Mouse (Mus musculus): Measurements from ENCODE around the gene Prokr1.
"Not testable (repeated sequence)": the region's sequence is repeated elsewhere in the genome, so short reads cannot be mapped to it uniquely, and the experiment has no call there.

Gene Prokr1

GRCm38 (mm10) chr6:87590394-87591281, at the start of gene Prokr1:
Gene Prokr1, minus strand, starts transcription at chr6:87590743.
- DNase-seq, result peak; percentile 92

- DNase-seq, result no peak
Measured at GRCm38 (mm10) chr6:87638134-87638660, 47.7 kb upstream of the Prokr1 start.

GRCm38 (mm10) chr6:87632176-87632575, 41.6 kb upstream of the Prokr1 start:
- DNase-seq, result no peak

GRCm38 (mm10) chr6:87628936-87629335, 38.4 kb upstream of the Prokr1 start:
- DNase-seq, result not testable (repeated sequence)

GRCm38 (mm10) chr6:87623151-87623550, 32.6 kb upstream of the Prokr1 start:
- DNase-seq, result no peak

GRCm38 (mm10) chr6:87621281-87621680, 30.7 kb upstream of the Prokr1 start:
- no peak for DNase-seq

GRCm38 (mm10) chr6:87618021-87618420, 27.5 kb upstream of the Prokr1 start:
- DNase-seq, result no peak

GRCm38 (mm10) chr6:87615696-87616083, 25.1 kb upstream of the Prokr1 start:
- DNase-seq, result no peak

GRCm38 (mm10) chr6:87614794-87615695, 24.5 kb upstream of the Prokr1 start:
- DNase-seq, result peak; percentile 65

GRCm38 (mm10) chr6:87599825-87600224, 9.3 kb upstream of the Prokr1 start:
- DNase-seq, result no peak

GRCm38 (mm10) chr6:87597116-87597833, 6.7 kb upstream of the Prokr1 start:
- DNase-seq, result no peak

GRCm38 (mm10) chr6:87594188-87594587, 3.6 kb upstream of the Prokr1 start:
- no peak for DNase-seq

GRCm38 (mm10) chr6:87589718-87590393, 687 bp downstream of the Prokr1 start:
- peak; percentile 75 for DNase-seq

GRCm38 (mm10) chr6:87583991-87584390, 6.6 kb downstream of the Prokr1 start:
- no peak for DNase-seq

- DNase-seq, result peak; percentile 76
Measured at GRCm38 (mm10) chr6:87583183-87583611, 7.3 kb downstream of the Prokr1 start.

GRCm38 (mm10) chr6:87582456-87582855, 8.1 kb downstream of the Prokr1 start:
- DNase-seq, result peak; percentile 46

GRCm38 (mm10) chr6:87581581-87581980, 9.0 kb downstream of the Prokr1 start:
- DNase-seq, result no peak

- DNase-seq, result no peak
Measured at GRCm38 (mm10) chr6:87581071-87581470, 9.5 kb downstream of the Prokr1 start.

GRCm38 (mm10) chr6:87578247-87578646, 12.3 kb downstream of the Prokr1 start:
- no peak for DNase-seq

- no peak for DNase-seq
Measured at GRCm38 (mm10) chr6:87576648-87577330, 13.8 kb downstream of the Prokr1 start.

GRCm38 (mm10) chr6:87571863-87572262, 18.7 kb downstream of the Prokr1 start:
- DNase-seq, result not testable (repeated sequence)

All from liver (tissue).